Mouse (Mus musculus): Measurements from ENCODE around the gene Krtap17-1. TPM values are rescaled to one million over a fixed set of nuclear protein-coding genes. Genes with fewer than 3 reads are reported as not detected.

The Krtap17-1 gene
- polyA plus RNA-seq, 1 experiment from 2014 or later = not detected

- H3K4me3 ChIP-seq (ENCODE audit: low read depth, low read length) = no peak overlapping the region
- H3K27ac ChIP-seq (ENCODE audit: low read depth) = no peak overlapping the region
- H3K4me1 ChIP-seq (replicated peaks; ENCODE audit: control insufficient read depth, insufficient read depth, low read length) = no peaks in the 10 kb centered on the region
- no peaks in the 10 kb centered on the region for H3K27me3 ChIP-seq (replicated peaks; ENCODE audit: control insufficient read depth, insufficient read depth, low read length)
- DNase-seq (ENCODE audit: low spot score) = no peak
- H3K4me2 ChIP-seq (ENCODE audit: low read length) = no peak overlapping the region
- no peaks in the 10 kb centered on the region for H3K36me3 ChIP-seq (ENCODE audit: control insufficient read depth, insufficient read depth, low read length)
- no peak overlapping the region for H3K9ac ChIP-seq (ENCODE audit: low read length)
- H3K9me3 ChIP-seq (ENCODE audit: control insufficient read depth, low read length) = no peaks in the 10 kb centered on the region
- WGBS = 81% methylated on average over 20 of the region's 20 CpGs
- ATAC-seq (replicated peaks; ENCODE audit: low FRiP score, low TSS enrichment, low read depth) = no peak
Measured at GRCm38 (mm10) chr11:99985291-99986092, 8.3 kb downstream of the Krtap17-1 start.

DNA sequence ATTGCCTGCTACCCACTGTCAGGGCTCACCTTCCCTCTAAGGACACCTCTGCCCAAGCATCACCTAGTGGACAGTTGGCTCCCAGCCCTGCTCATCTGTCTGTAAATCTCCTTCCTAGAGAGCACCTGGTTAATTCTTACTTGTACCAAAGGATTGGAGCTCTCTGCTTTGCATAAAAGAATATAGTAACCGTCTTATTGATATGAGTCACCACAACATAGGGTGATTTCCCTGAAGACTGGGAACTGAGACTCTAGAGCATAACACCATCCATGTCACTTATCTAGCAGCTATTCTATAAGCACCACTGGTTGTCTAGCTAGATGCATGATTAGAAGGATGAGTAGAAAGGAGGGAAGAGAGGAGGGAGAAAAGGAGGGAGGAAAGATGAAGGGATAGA, 10.4 kb downstream of the Krtap17-1 start:
- Histone ChIP-seq H3K4me2 (ENCODE audit: low read length) (no peak overlapping the region), H3K4me1 (replicated peaks; ENCODE audit: control insufficient read depth, insufficient read depth, low read length) (no peaks in the 10 kb centered on the region), H3K27me3 (replicated peaks; ENCODE audit: control insufficient read depth, insufficient read depth, low read length) (no peaks in the 10 kb centered on the region), H3K27ac (ENCODE audit: low read depth) (no peak overlapping the region), H3K4me3 (ENCODE audit: low read depth, low read length) (no peak overlapping the region), H3K36me3 (ENCODE audit: control insufficient read depth, insufficient read depth, low read length) (no peaks in the 10 kb centered on the region), H3K9me3 (ENCODE audit: control insufficient read depth, low read length) (no peaks in the 10 kb centered on the region), H3K9ac (ENCODE audit: low read length) (no peak overlapping the region)
- no peak for DNase-seq (ENCODE audit: low spot score)
- 98% methylated on average over 1 of the region's 1 CpGs for WGBS
- ATAC-seq (replicated peaks; ENCODE audit: low FRiP score, low TSS enrichment, low read depth) = no peak

- WGBS = 84% methylated on average over 9 of the region's 9 CpGs
- Histone ChIP-seq H3K4me1 (replicated peaks; ENCODE audit: control insufficient read depth, insufficient read depth, low read length) (no peaks in the 10 kb centered on the region), H3K27me3 (replicated peaks; ENCODE audit: control insufficient read depth, insufficient read depth, low read length) (no peaks in the 10 kb centered on the region), H3K27ac (ENCODE audit: low read depth) (no peak overlapping the region), H3K9me3 (ENCODE audit: control insufficient read depth, low read length) (no peaks in the 10 kb centered on the region), H3K36me3 (ENCODE audit: control insufficient read depth, insufficient read depth, low read length) (no peaks in the 10 kb centered on the region), H3K9ac (ENCODE audit: low read length) (no peak overlapping the region), H3K4me2 (ENCODE audit: low read length) (no peak overlapping the region), H3K4me3 (ENCODE audit: low read depth, low read length) (no peak overlapping the region)
- DNase-seq (ENCODE audit: low spot score) (no peak), ATAC-seq (replicated peaks; ENCODE audit: low FRiP score, low TSS enrichment, low read depth) (no peak)
Measured at GRCm38 (mm10) chr11:99982731-99983130, 11.1 kb downstream of the Krtap17-1 start.

GRCm38 (mm10) chr11:99978953-99979352, 14.8 kb downstream of the Krtap17-1 start, which contains the start of gene Krtap29-1:
Gene Krtap29-1, minus strand, starts transcription at chr11:99979053.
- H3K4me3 ChIP-seq (ENCODE audit: low read depth, low read length) = no peak within 1 kb of the TSS
- H3K4me1 ChIP-seq (replicated peaks; ENCODE audit: control insufficient read depth, insufficient read depth, low read length) = no peaks in the 10 kb centered on the region
- H3K36me3 ChIP-seq (ENCODE audit: control insufficient read depth, insufficient read depth, low read length) = no peaks in the 10 kb centered on the region
- DNase-seq (ENCODE audit: low spot score) = no peak
- no peak within 1 kb of the TSS for H3K27ac ChIP-seq (ENCODE audit: low read depth)
- WGBS = 65% methylated on average over 5 of the region's 5 CpGs
- H3K4me2 ChIP-seq (ENCODE audit: low read length) = no peak within 1 kb of the TSS
- no peaks in the 10 kb centered on the region for H3K9me3 ChIP-seq (ENCODE audit: control insufficient read depth, low read length)
- no peak within 1 kb of the TSS for H3K9ac ChIP-seq (ENCODE audit: low read length)
- ATAC-seq (replicated peaks; ENCODE audit: low FRiP score, low TSS enrichment, low read depth) = no peak
- H3K27me3 ChIP-seq (replicated peaks; ENCODE audit: control insufficient read depth, insufficient read depth, low read length) = no peaks in the 10 kb centered on the region

GRCm38 (mm10) chr11:99965961-99966360, 27.8 kb downstream of the Krtap17-1 start:
- H3K9ac ChIP-seq (ENCODE audit: low read length) = no peak overlapping the region
- H3K4me1 ChIP-seq (replicated peaks; ENCODE audit: control insufficient read depth, insufficient read depth, low read length) = no peaks in the 10 kb centered on the region
- no peak for ATAC-seq (replicated peaks; ENCODE audit: low FRiP score, low TSS enrichment, low read depth)
- H3K27ac ChIP-seq (ENCODE audit: low read depth) = no peak overlapping the region
- no peak overlapping the region for H3K4me3 ChIP-seq (ENCODE audit: low read depth, low read length)
- no peak overlapping the region for H3K4me2 ChIP-seq (ENCODE audit: low read length)
- H3K36me3 ChIP-seq (ENCODE audit: control insufficient read depth, insufficient read depth, low read length) = no peaks in the 10 kb centered on the region
- H3K9me3 ChIP-seq (ENCODE audit: control insufficient read depth, low read length) = no peaks in the 10 kb centered on the region
- no peak for DNase-seq (ENCODE audit: low spot score)
- no peaks in the 10 kb centered on the region for H3K27me3 ChIP-seq (replicated peaks; ENCODE audit: control insufficient read depth, insufficient read depth, low read length)
- WGBS = 8% methylated on average over 2 of the region's 2 CpGs

DNA sequence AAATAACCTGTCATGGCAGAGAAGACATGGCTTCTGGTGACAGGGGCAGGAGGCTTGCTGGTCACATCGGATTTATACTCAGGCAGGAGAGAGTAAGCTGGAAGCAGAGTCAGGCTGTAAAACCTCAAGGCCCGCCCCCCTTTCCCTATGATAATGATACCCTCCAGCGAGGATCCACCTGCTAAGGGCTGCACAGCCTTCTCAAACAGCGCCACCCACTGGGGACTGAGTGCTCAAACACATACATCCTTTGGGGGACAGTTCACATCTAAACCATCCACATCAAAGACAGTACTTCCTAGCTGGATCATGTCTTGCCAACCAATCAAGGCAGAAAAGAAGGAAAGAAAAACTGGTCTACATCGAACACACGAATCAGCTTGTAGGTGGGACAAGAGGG, 29.6 kb downstream of the Krtap17-1 start:
- 60% methylated on average over 6 of the region's 6 CpGs for WGBS
- Histone ChIP-seq H3K27me3 (replicated peaks; ENCODE audit: control insufficient read depth, insufficient read depth, low read length) (no peaks in the 10 kb centered on the region), H3K4me2 (ENCODE audit: low read length) (no peak overlapping the region), H3K9ac (ENCODE audit: low read length) (no peak overlapping the region), H3K9me3 (ENCODE audit: control insufficient read depth, low read length) (no peaks in the 10 kb centered on the region), H3K27ac (ENCODE audit: low read depth) (no peak overlapping the region), H3K4me1 (replicated peaks; ENCODE audit: control insufficient read depth, insufficient read depth, low read length) (no peaks in the 10 kb centered on the region), H3K36me3 (ENCODE audit: control insufficient read depth, insufficient read depth, low read length) (no peaks in the 10 kb centered on the region), H3K4me3 (ENCODE audit: low read depth, low read length) (no peak overlapping the region)
- ATAC-seq (replicated peaks; ENCODE audit: low FRiP score, low TSS enrichment, low read depth) = no peak
- DNase-seq (ENCODE audit: low spot score) = no peak

- no peak within 1 kb of the TSS for H3K4me3 ChIP-seq (ENCODE audit: low read depth, low read length)
- ATAC-seq (replicated peaks; ENCODE audit: low FRiP score, low TSS enrichment, low read depth) (no peak), DNase-seq (ENCODE audit: low spot score) (no peak)
- no peaks in the 10 kb centered on the region for H3K4me1 ChIP-seq (replicated peaks; ENCODE audit: control insufficient read depth, insufficient read depth, low read length)
- no peak within 1 kb of the TSS for H3K27ac ChIP-seq (ENCODE audit: low read depth)
- no peaks in the 10 kb centered on the region for H3K27me3 ChIP-seq (replicated peaks; ENCODE audit: control insufficient read depth, insufficient read depth, low read length)
- H3K4me2 ChIP-seq (ENCODE audit: low read length) = no peak within 1 kb of the TSS
- H3K9me3 ChIP-seq (ENCODE audit: control insufficient read depth, low read length) = no peaks in the 10 kb centered on the region
- H3K9ac ChIP-seq (ENCODE audit: low read length) = no peak within 1 kb of the TSS
- H3K36me3 ChIP-seq (ENCODE audit: control insufficient read depth, insufficient read depth, low read length) = no peaks in the 10 kb centered on the region
- WGBS = 89% methylated on average over 2 of the region's 2 CpGs
Measured at GRCm38 (mm10) chr11:99948175-99948574, 45.6 kb downstream of the Krtap17-1 start, which contains the start of gene Krtap9-5. Gene Krtap9-5, plus strand, starts transcription at chr11:99948475.

Data from intestine, embryonic 14.5 days (tissue).